Mouse (Mus musculus) c-Kit-negative CD71-positive TER-119-positive erythroid progenitor cells, embryonic 14.5 days (primary cell): ENCODE measurements around the gene Pdgfa.

Experiments
- DNase-seq: peaks from one replicate; pipeline ENCODE4 v3.0.0-alpha.2; 2013; ENCODE audit warnings: low read depth, low spot score

The Pdgfa gene

GRCm38 (mm10) chr5:138994786-138995720 lies 2.1 kb downstream of the Pdgfa start:
- no peak for DNase-seq

GRCm38 (mm10) chr5:138994108-138994785 lies 2.9 kb downstream of the Pdgfa start:
- DNase-seq = no peak

GRCm38 (mm10) chr5:138993371-138994107 lies 3.6 kb downstream of the Pdgfa start:
- no peak for DNase-seq

- DNase-seq = no peak
These were observed 4.4 kb downstream of the Pdgfa start for GRCm38 (mm10) chr5:138992611-138993370.

GRCm38 (mm10) chr5:138991734-138992133 lies 5.4 kb downstream of the Pdgfa start:
- no peak for DNase-seq

- DNase-seq = no peak
These were observed 6.3 kb downstream of the Pdgfa start for GRCm38 (mm10) chr5:138990659-138991380.

- DNase-seq = no peak
These were observed 7.6 kb downstream of the Pdgfa start for GRCm38 (mm10) chr5:138989567-138989966.

GRCm38 (mm10) chr5:138988764-138989163 lies 8.4 kb downstream of the Pdgfa start:
- no peak for DNase-seq

GRCm38 (mm10) chr5:138987994-138988393 lies 9.2 kb downstream of the Pdgfa start:
- DNase-seq = no peak

- DNase-seq = no peak
These were observed 15.2 kb downstream of the Pdgfa start for GRCm38 (mm10) chr5:138981921-138982320.

GRCm38 (mm10) chr5:138980608-138981007 lies 16.6 kb downstream of the Pdgfa start:
- no peak for DNase-seq

- no peak for DNase-seq
These were observed 17.3 kb downstream of the Pdgfa start for GRCm38 (mm10) chr5:138979840-138980239.

GRCm38 (mm10) chr5:138977759-138978158 lies 19.4 kb downstream of the Pdgfa start:
- no peak for DNase-seq

- DNase-seq = no peak
These were observed 22.2 kb downstream of the Pdgfa start for GRCm38 (mm10) chr5:138974911-138975485.

GRCm38 (mm10) chr5:138973480-138973879 lies 23.7 kb downstream of the Pdgfa start:
- DNase-seq = no peak

- DNase-seq = no peak
These were observed 25.8 kb downstream of the Pdgfa start for GRCm38 (mm10) chr5:138971405-138971804.

GRCm38 (mm10) chr5:138970056-138970490 lies 27.1 kb downstream of the Pdgfa start:
- DNase-seq = no peak

GRCm38 (mm10) chr5:138966033-138966724 lies 31.0 kb downstream of the Pdgfa start:
- DNase-seq = no peak

- no peak for DNase-seq
These were observed 31.6 kb downstream of the Pdgfa start for GRCm38 (mm10) chr5:138965590-138965989.

GRCm38 (mm10) chr5:138956427-138956833 lies 40.7 kb downstream of the Pdgfa start:
- DNase-seq = no peak
